9 mouse cellular contexts compared by ENCODE assay signal in genomic region chr11:98743655-98744345, GRCm38 (mm10). TPM values are rescaled to one million over a fixed set of nuclear protein-coding genes. Genes with fewer than 3 reads are reported as not detected.
DNase-seq lines count a peak whose midpoint lies in the region; ATAC-seq and TF ChIP-seq lines count a peak whose summit lies in the region.
"Had no signal": no experiment of that assay in that cellular context is flagged by ENCODE, and none has a peak within 500 bp of the region (broad histone marks: within the 10 kb centered on the region; RNA-seq: fewer than 3 reads in every experiment).

No protein-coding gene starts in this region.

- peak overlapping the region; percentile 100 for H3K4me3 ChIP-seq in layer of hippocampus, adult 2 months
- no peak overlapping the region for H3K4me3 ChIP-seq in liver, postnatal 0 days (ENCODE audit: low read depth, low read length)
- peak overlapping the region; percentile 46 for H3K4me3 ChIP-seq in small intestine, adult 2 months (ENCODE audit: low read depth, low read length)

- H3K9me3 ChIP-seq in liver, postnatal 0 days (ENCODE audit: low read length) = no peaks in the 10 kb centered on the region

- no peaks in the 10 kb centered on the region for H3K27me3 ChIP-seq in liver, postnatal 0 days (ENCODE audit: insufficient read depth, low read length)
- H3K27me3 ChIP-seq in small intestine, adult 2 months (ENCODE audit: control insufficient read depth, insufficient read depth, low read length) = no peaks in the 10 kb centered on the region

- no peaks in the 10 kb centered on the region for H3K36me3 ChIP-seq in liver, postnatal 0 days (replicated peaks; ENCODE audit: insufficient read depth, low read length)
- no peaks in the 10 kb centered on the region for H3K36me3 ChIP-seq in small intestine, adult 2 months (ENCODE audit: control insufficient read depth, insufficient read depth, low read length)

- H3K9ac ChIP-seq in liver, postnatal 0 days (replicated peaks) = no peak overlapping the region

- TF ChIP-seq EP300 in liver, postnatal 0 days (IDR thresholded peaks at IDR 0.05; ENCODE audit: low read depth) = no peak

- peak overlapping the region; percentile 100 for H3K27ac ChIP-seq in layer of hippocampus, adult 2 months
- peak overlapping the region; percentile 95; the same call in 1 of the 2 replicates for H3K27ac ChIP-seq in liver, postnatal 0 days (ENCODE audit: low read depth)
- peak overlapping the region; percentile 62 for H3K27ac ChIP-seq in small intestine, adult 2 months (ENCODE audit: insufficient read depth, low read depth, low read length)

- no peak for TF ChIP-seq POLR2A in small intestine, adult 2 months (IDR thresholded peaks at IDR 0.05; ENCODE audit: low read depth, low read length)

- TF ChIP-seq CTCF in layer of hippocampus, adult 2 months (conservative IDR thresholded peaks at IDR 0.05) = no peak
- TF ChIP-seq CTCF in liver, postnatal 0 days (IDR thresholded peaks at IDR 0.05; ENCODE audit: low read depth) = no peak
- no peak for TF ChIP-seq CTCF in small intestine, adult 2 months (IDR thresholded peaks at IDR 0.05; ENCODE audit: extremely low read depth, insufficient read length, insufficient replicate concordance, low read depth, low read length)

- 27% methylated on average over 9 of the region's 9 CpGs for WGBS in liver, postnatal 0 days (ENCODE audit: insufficient replicate concordance)
- 11% methylated on average over 9 of the region's 9 CpGs for WGBS in small intestine, adult 2 months

- peaks cover 67% of the 10 kb centered on the region for H3K4me1 ChIP-seq in liver, postnatal 0 days (ENCODE audit: insufficient read depth)
- H3K4me1 ChIP-seq in small intestine, adult 2 months (ENCODE audit: control insufficient read depth, insufficient read depth, insufficient read length, low read length) = peaks cover 43% of the 10 kb centered on the region; the same call in 1 of the 2 replicates

- no peak for ATAC-seq in liver, postnatal 0 days

- no peak for DNase-seq in layer of hippocampus, adult 2 months (ENCODE audit: low spot score in 2 of 2)
- no peak for DNase-seq in layer of hippocampus, adult 9-10 months (ENCODE audit: low spot score)
- DNase-seq in embryo, embryonic 10 days (ENCODE audit: low spot score) = peak; percentile 77
- peak; percentile 67 to 78 for DNase-seq in heart, adult 9 months (ENCODE audit: low spot score in 2 of 2)
- peak; percentile 79 for DNase-seq in kidney, adult 18-20 months
- DNase-seq in liver, postnatal 0 days = no peak
- DNase-seq in thymus, postnatal 4 days = no peak

- peak overlapping the region; percentile 94 for H3K4me2 ChIP-seq in liver, postnatal 0 days (ENCODE audit: low read depth, low read length)

RNA-seq across cellular contexts. Expression of gene Thra, which starts 3.4 kb away (rescaled TPM):
- 1,000 to 10,000 TPM in 1 of 2 experiments, 100 to 1,000 TPM in 1; 996 to 1,082 TPM for total RNA-seq in layer of hippocampus, adult 2 months (2021)
- 5.1 and 6.1 TPM in 2 replicates for polyA plus RNA-seq in liver, postnatal 0 days (2015; fragmentation: Nextera tagmentation; extraction: Ambion mirVana)
- polyA plus RNA-seq in small intestine, adult 2 months (2012; rRNA removed) = 46.5 and 128 TPM in 2 replicates

RNA-seq across cellular contexts. Expression of gene Med24, which starts 14.6 kb away (rescaled TPM):
- total RNA-seq in layer of hippocampus, adult 2 months (2021) = 100 to 1,000 TPM; 146 to 148 TPM
- 10.5 and 10.9 TPM in 2 replicates for polyA plus RNA-seq in liver, postnatal 0 days (2015; fragmentation: Nextera tagmentation; extraction: Ambion mirVana)
- polyA plus RNA-seq in small intestine, adult 2 months (2012; rRNA removed) = 23.8 and 49.5 TPM in 2 replicates

RNA-seq across cellular contexts. Expression of gene Nr1d1, which starts 31.3 kb away (rescaled TPM):
- 10 to 100 TPM; 93.2 to 94.0 TPM for total RNA-seq in layer of hippocampus, adult 2 months (2021)
- polyA plus RNA-seq in liver, postnatal 0 days (2015; fragmentation: Nextera tagmentation; extraction: Ambion mirVana) = 2.0 and 4.2 TPM in 2 replicates
- 59.8 and 206 TPM in 2 replicates for polyA plus RNA-seq in small intestine, adult 2 months (2012; rRNA removed)

RNA-seq across cellular contexts. Expression of gene Csf3, which starts 42.7 kb away (rescaled TPM):
- not detected for total RNA-seq in layer of hippocampus, adult 2 months (2021)
- not detected in 2 replicates for polyA plus RNA-seq in liver, postnatal 0 days (2015; fragmentation: Nextera tagmentation; extraction: Ambion mirVana)
- polyA plus RNA-seq in small intestine, adult 2 months (2012; rRNA removed) = 0.10 TPM in 1 of 2 replicates, not detected in the other
- total RNA-seq: gastrocnemius, postnatal 4 days had no signal

RNA-seq across cellular contexts. Expression of gene Msl1, which starts 51.5 kb away (rescaled TPM):
- 100 to 1,000 TPM; 168 to 178 TPM for total RNA-seq in layer of hippocampus, adult 2 months (2021)
- 5.4 and 6.5 TPM in 2 replicates for polyA plus RNA-seq in liver, postnatal 0 days (2015; fragmentation: Nextera tagmentation; extraction: Ambion mirVana)
- 19.8 and 38.5 TPM in 2 replicates for polyA plus RNA-seq in small intestine, adult 2 months (2012; rRNA removed)

Comparison
In these comparisons a context has a peak if more than half of its experiments do, and no peak if none do; other contexts are left out.
1. DNase-seq: peak in embryo, embryonic 10 days (single experiment), heart, adult 9 months (2 of 2) and kidney, adult 18-20 months (single experiment); none in layer of hippocampus, adult 2 months (0 of 2), layer of hippocampus, adult 9-10 months (single experiment), liver, postnatal 0 days (single experiment) and thymus, postnatal 4 days (single experiment).
2. RNA of gene Nr1d1, which starts 31.3 kb away (polyA plus RNA-seq): 59.8 to 206 TPM in small intestine, adult 2 months; 2.0 to 4.2 TPM in liver, postnatal 0 days; every median in the first group is over 10 times any median in the second.
3. Peak in every context shown above with its lines, with median percentiles within 50 percentile points of each other: H3K27ac ChIP-seq.